Mouse (Mus musculus): ENCODE results near the gene Gdf5.

Gene Gdf5

GRCm38 (mm10) chr2:155945124-155945523, at the start of gene Gdf5:
Gene Gdf5, minus strand, starts transcription at chr2:155945367.
- DNase-seq = peak; percentile 53

DNA sequence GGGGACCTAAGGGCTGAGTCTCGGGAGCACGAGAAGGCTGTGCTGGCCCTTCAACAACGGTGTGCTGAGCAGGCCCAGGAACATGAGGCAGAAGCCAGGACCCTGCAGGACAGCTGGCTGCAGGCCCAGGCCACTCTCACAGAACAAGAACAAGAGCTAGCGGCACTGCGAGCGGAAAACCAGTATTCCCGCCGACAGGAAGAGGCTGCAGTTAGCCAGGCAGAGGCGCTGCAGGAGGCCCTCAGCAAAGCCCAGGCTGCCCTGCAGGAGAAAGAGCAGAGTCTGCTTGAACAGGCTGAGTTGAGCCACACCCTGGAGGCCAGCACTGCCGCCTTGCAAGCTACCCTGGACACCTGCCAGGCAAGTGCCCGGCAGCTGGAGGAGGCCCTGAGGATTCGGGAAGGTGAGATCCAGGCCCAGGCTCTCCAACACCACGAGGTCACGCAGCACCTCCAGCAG, 46.7 kb upstream of the Gdf5 start:
- DNase-seq = peak; percentile 72

- DNase-seq = no peak
Measured at GRCm38 (mm10) chr2:155991151-155991550, 46.0 kb upstream of the Gdf5 start.

DNA sequence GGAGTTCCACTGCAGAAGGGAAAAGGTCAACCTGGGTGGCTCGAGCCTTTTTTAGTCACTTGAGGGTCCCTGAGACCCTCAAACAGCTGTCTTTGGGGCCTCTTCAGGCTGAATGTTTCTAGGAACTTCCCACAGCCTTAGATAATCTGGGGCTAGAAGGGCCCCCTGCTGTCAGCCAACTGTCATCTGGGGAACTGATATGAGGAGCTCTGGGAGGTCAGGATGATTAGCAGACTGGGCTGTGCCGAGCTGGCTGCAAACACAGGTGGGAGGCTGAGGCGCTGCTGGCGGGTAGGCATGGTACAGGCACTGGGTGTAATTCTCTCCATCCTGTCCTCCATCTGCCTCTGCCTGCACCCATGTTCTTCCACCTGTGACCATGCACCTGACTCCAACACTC, 43.9 kb upstream of the Gdf5 start:
- DNase-seq = no peak

DNA sequence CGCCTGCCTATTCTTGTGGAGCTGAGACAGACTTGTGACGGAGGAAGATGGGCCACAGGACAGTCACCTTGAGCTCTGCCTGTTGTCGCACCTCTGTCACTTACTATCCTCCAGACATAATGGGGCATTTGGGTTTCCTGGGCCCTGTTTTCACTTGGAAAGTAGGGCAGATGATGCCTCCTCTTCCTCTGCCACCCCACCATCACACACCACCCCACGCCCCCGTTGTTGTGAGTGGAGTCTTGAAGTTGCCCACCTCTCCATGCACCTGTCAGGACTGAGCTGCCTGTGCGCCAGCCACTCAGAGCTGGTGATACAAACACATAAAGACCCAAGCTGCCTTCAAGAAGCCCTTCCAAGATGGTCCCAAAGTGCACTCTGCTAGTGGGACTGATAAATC, 42.0 kb upstream of the Gdf5 start:
- no peak for DNase-seq

DNA sequence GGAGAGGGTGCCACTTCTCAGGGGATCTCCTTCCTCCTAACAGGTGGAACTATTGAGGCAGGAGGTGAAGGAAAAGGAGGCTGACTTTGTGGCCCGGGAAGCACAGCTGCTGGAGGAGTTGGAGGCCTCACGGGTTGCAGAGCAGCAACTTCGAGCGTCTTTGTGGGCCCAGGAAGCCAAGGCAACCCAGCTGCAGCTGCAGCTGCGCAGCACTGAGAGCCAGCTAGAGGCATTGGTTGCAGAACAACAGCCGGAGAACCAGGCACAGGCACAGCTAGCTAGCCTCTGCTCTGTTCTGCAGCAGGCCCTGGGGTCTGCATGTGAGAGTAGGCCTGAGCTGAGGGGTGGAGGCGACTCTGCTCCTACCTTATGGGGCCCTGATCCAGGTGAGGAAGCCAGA, 40.6 kb upstream of the Gdf5 start:
- DNase-seq = no peak

DNA sequence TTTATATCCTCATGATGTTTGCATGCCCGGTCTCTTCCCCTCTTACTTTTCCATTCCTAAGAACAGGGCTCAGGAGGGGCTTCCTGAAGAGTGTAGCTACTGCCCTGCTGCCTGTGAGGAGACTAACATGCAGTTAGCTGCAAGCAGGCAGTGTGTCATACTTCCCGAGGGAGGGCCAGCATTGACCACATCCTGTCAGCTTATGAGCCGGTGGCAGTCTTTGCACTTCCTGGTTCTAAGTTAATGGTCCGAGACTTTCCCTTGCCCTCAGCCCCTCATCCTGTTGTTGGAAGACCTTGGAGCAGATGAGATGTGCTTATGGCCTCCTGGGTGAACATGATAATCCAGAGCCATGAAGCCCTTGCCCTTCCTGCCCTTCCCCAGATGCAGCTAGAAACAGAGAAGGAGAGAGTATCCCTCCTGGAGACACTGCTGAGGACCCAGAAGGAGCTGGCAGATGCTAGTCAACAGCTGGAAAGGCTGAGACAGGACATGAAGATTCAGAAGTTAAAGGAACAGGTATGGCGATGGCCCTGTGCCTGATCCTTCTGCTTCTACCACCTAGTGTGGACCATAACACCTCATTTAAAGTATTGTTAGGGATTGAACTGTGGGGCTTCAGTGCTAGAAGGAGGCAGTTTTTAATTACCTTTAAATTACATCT, 34.3 kb upstream of the Gdf5 start:
- DNase-seq = peak; percentile 63

GRCm38 (mm10) chr2:155974087-155974731, 29.0 kb upstream of the Gdf5 start:
- no peak for DNase-seq

DNA sequence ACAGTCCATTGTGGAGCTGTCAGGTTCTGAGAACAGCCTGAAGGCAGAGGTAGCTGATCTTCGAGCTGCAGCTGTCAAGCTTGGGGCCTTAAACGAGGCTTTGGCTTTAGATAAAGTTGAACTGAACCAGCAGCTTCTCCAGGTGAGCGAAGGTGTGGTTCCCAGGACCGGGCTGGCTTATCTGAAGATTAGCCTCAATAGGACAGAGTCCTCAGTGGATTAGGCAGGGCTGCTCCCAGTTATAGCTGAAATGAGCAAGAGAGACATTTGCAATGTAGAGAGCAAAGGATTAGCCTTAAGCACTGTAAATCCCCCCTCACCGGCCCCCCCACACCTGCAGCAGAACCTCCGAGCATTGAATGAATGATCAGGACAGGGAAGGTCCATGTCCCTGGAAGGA, 28.2 kb upstream of the Gdf5 start:
- no peak for DNase-seq

- peak; percentile 54 for DNase-seq
Measured at GRCm38 (mm10) chr2:155962991-155963390, 17.8 kb upstream of the Gdf5 start.

GRCm38 (mm10) chr2:155961862-155962261, 16.7 kb upstream of the Gdf5 start:
- no peak for DNase-seq

GRCm38 (mm10) chr2:155959981-155960380, 14.8 kb upstream of the Gdf5 start:
- DNase-seq = no peak

GRCm38 (mm10) chr2:155956134-155957059, 11.2 kb upstream of the Gdf5 start, which contains the start of gene Cep250:
Gene Cep250, plus strand, starts transcription at chr2:155956458.
- DNase-seq = peak; percentile 96

DNA sequence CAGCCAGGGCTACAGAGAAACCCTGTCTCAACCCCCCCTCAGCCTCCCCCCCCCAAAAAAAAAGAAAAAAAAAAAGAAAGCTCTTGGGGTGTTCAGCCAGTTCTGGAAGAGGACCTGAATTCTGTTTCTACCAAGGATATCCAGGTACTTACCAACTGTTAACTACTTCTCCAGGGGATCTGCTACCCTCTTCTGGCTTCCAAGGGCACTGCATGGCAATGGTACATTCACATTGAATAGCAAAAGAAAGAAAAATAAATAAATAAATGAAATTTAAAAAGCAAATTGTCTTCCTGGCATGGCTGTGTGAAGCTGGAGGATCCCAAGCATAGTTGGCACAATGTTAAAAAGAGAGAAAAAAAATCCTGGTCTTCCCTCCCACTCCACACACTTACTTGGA, 6.8 kb upstream of the Gdf5 start:
- peak; percentile 89 for DNase-seq

GRCm38 (mm10) chr2:155949362-155949761, 4.2 kb upstream of the Gdf5 start:
- DNase-seq = no peak

DNA sequence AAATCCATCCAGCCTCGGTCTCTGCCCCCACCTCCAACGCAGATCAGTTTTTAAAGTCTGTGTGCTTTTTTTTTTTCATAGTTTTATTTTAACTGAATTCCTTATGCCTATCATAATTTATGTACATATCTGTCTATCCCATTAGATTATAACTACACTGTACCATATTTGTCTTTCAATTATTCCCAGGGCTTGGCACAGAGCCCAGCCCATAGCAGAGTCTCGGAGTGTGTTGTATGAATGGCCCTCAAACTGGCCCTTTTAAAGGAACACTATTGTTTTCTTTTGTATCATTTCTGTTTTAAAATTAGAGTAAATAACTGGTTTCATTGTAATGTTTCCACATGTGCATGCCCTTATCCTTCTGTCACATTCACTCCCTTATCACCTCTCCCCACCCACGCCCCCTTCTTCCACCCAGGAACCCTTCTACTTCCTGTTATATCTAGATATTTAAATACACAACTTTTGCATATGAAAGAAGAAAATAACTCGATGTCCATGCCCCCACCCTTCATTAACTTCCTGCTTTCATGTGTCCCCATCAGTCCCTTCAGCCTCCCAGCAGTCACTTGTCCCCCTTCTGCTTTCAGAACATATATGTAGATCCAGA, 2.3 kb upstream of the Gdf5 start:
- DNase-seq = no peak

DNA sequence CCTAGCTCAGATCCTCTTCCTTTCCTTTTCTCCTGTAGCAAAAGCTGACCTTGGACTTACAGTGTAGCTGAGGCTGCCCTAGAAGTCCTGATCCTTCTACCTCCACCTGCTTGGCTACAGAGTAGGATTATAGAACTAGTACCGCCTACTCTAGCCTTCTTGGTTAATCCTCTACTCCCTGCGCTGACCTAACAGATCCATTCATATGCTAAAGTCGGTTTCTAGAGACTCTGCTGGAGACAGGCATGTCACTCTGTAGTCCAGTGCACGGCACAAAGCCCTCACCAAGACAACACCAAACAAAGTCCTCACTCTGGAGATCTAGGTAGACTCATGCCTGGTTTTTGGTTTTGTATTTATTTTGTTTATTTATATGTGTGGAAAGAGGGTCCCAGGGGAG, 1.3 kb upstream of the Gdf5 start:
- DNase-seq = no peak

- peak; percentile 86 for DNase-seq
Measured at GRCm38 (mm10) chr2:155946069-155946468, 902 bp upstream of the Gdf5 start.

- DNase-seq = no peak
Measured at GRCm38 (mm10) chr2:155945580-155945979, 413 bp upstream of the Gdf5 start.

GRCm38 (mm10) chr2:155944685-155945084, 482 bp downstream of the Gdf5 start:
- no peak for DNase-seq

DNA sequence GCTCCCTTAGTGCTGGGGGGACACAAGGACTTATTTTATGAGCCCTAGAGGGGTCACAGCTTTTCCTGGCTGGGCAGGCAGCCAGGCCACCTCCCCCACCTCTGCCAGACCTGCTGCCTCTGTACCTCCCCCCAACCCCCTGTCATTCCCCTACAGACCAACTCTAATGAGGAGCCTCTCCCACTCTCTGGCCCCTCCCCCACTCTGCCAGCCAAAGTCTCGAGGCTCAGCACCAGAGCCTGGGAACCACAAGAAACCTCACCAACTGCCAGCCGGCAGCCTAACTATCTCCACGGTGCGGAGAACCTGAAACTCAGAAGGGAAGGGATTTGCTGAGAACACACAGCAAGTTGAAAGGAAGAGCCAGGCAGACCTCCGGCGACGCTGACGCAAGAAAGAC, 1.7 kb downstream of the Gdf5 start:
- DNase-seq = no peak

DNA sequence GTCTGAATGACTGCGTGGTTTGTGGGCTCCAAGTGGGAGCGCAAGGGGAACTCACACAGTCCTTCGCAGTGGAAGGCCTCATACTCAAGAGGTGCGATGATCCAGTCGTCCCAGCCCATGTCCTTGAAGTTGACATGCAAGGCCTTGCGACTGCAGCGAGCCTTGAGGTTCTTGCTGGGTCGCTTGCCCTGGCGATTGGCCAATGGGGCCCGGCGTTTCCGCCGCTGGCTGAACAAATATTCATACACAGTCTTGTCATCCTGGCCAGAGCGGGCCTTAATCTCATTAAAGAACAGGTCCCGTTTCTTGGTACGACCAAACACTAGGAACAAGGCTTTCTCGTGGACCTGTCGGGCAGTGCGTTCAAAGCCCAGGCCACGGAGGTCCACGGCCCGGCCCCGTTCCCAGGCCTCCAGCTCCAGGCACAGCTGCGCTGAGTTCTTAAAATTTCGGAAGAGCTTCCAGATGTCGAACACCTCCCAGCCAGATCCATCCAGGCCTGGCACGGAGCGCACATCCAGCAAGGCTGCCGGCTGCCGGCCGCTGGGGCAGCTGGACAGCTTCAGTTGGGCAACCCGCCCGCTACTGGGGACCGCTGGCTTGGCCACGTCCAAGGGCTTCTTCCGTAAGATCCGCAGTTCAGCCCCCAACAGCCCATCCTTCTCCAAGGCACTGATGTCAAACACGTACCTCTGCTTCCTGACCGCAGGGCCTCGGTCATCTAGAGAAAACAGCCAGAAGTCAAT, 3.3 kb downstream of the Gdf5 start:
- DNase-seq = peak; percentile 86

Data from lung, postnatal 10 days (tissue).